Mouse (Mus musculus) olfactory bulb, adult 2 months (tissue): Measurements from ENCODE around the gene Gm17657. TPM values are rescaled to one million over a fixed set of nuclear protein-coding genes. Genes with fewer than 3 reads are reported as not detected.
A peak's percentile ranks its signal among the peaks of the same experiment; 100 is the strongest.

Experiments used
- H3K27ac ChIP-seq: fragments of 200-500 bp; 2 replicates; pipeline ENCODE4 v1.5.1; 2012; ENCODE audit warnings: low read depth, low read length; ENCODE audit not compliant: insufficient read depth
- H3K4me1 ChIP-seq: fragments of 200-500 bp; 2 replicates; pipeline ENCODE4 v1.6.1; 2012; ENCODE audit warnings: low read length; ENCODE audit not compliant: control insufficient read depth, insufficient read depth
- H3K4me3 ChIP-seq: fragments of 200-500 bp; 2 replicates; pipeline ENCODE4 v1.5.1; 2012; ENCODE audit warnings: mild to moderate bottlenecking, low read depth, low read length, moderate library complexity; ENCODE audit not compliant: insufficient read depth
- CTCF ChIP-seq: fragments of 200-500 bp; IDR thresholded peaks from 2 replicates; pipeline ENCODE4 v1.5.1; 2012; ENCODE audit warnings: low read depth, mild to moderate bottlenecking, low read length, moderate library complexity; ENCODE audit not compliant: insufficient read depth
- POLR2A ChIP-seq: fragments of 200-500 bp; IDR thresholded peaks from 2 replicates; pipeline ENCODE4 v1.6.1; 2012; ENCODE audit warnings: mild to moderate bottlenecking, low read depth, low read length, moderate library complexity; ENCODE audit not compliant: insufficient read depth
- WGBS: fragments of 180-500 bp; shearing (Covaris S2); methylation state at CpG from one replicate; pipeline ENCODE4 v1.1.7; 2018; 5-methylcytosine and 5-hydroxymethylcytosine counted together
- polyA plus RNA-seq: library from polyadenylated mRNA; stranded (reverse); fragments of >200 nt; gene quantifications from 2 replicates; pipeline ENCODE4 v1.2.4, GENCODE M21; 2012; ENCODE audit warnings: low replicate concordance; ENCODE audit not compliant: missing spikeins, insufficient read depth, insufficient read length

The Gm17657 gene
- polyA plus RNA-seq, 1 experiment: not detected

DNA sequence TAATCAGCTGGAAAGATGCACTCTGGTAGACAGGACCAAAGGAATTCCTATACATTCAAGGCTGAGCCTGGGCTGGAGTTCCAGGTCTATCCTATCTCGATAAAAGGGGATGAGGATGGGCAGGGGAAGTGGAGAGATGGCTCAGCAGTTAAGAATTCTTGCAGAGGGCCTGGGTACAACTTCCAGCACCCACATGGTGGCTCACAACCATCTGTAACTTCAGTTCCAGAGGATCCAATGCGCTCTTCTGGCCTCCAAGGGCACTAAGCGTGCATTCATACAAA, 52.4 kb downstream of the Gm17657 start:
- Histone ChIP-seq H3K27ac (no peak overlapping the region), H3K4me3 (no peak overlapping the region), H3K4me1 (peaks cover under 1% of the 10 kb centered on the region; the same call in 1 of the 2 replicates)
- WGBS: 96% methylated on average over 3 of the region's 3 CpGs
- TF ChIP-seq POLR2A: no peak
- no peak for TF ChIP-seq CTCF

DNA sequence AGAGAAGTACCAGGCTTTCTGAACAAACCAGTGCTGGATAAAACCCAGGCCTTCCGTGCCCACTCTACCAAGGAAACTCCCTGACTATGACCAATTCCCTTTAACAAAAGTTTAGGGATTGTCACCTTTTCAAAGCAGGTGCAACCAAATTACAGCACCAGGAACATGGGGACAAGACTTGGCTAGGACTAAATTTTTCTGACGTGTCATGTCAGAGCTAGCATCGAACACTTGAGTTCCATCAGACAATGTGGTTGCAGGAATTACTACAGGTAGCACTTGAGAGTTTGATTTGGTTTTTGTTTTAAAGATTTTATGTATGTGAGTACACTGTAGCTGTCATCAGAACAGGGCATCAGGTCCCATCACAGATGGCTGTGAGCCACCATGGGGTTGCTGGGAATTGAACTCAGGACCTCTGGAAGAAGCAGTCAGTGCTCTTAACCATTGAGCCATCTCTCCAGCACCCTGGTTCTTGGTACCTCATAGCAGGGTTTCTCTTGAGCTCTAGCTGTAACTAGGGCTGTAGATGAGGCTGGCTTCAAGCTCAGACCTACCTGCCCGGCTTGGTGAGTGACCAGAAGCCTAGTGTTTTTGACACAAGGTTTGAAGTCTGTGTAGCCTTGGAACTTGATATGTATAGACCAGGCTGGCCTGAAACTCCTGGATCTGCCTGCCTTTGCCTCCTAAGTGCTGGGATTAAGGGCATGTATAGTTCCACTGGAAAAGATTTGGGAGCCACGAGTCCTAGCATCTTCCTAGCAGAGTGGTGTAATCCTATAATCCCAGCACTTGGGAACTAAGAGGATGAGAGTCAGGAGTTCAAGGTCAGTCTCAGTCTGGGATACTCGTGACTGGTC, 53.0 kb downstream of the Gm17657 start:
- TF ChIP-seq POLR2A (no peak), CTCF (no peak)
- Histone ChIP-seq H3K4me3 (no peak overlapping the region), H3K4me1 (peaks cover 6% of the 10 kb centered on the region), H3K27ac (no peak overlapping the region)
- WGBS: 84% methylated on average over 6 of the region's 6 CpGs

DNA sequence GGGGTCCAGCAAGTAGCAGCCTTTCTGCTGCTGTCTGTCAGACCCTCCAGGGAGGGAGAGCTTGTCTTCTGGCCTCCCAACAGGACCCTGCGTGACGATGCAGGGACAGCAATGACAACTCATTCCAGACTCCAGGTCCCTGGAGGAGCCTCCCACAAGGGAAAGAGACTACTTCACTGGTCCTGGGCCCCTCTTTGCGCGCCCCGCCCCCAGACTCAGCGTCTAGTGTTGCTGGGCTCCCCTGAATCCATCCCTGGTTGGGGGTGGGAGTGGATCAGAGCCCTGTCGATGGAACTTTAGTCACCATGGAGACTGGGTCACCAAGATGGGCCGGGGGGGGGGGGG, 54.7 kb downstream of the Gm17657 start:
- TF ChIP-seq CTCF: no peak
- no peak for TF ChIP-seq POLR2A

DNA sequence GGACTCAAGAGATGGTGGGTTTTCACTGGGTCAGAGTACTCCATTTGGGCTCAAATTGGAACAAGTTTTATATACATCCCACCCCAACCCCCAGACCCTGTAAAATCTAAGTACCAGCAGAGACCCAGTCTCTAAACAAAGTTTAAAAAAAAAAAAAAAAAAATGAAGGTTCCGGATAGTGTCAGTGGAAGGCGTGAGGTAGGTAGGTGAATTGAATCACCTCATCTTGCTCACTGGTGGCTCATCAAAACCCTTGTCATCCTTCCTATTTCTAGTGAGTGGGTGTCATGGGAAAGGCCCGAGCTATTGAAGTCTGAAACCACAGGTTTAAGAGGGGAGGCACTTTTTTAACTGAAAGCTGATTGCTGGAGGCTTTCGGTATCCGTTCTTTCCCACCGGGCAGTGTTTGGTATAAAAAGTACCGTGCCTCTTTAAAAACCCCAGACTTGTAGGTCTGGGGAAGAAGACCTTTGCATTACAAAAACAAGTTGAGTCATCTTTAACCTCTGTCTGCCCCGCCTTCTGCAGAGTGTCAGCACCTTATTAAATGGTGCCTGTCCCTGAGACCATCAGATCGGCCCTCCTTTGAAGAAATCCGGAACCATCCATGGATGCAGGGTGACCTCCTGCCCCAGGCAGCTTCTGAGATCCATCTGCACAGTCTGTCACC, 55.2 kb downstream of the Gm17657 start:
- Histone ChIP-seq H3K4me1 (peaks cover 18% of the 10 kb centered on the region), H3K27ac (no peak overlapping the region), H3K4me3 (no peak overlapping the region)
- TF ChIP-seq CTCF (no peak), POLR2A (no peak)
- WGBS: 86% methylated on average over 10 of the region's 10 CpGs

More for the DNA sequence above, 54.7 kb downstream of the Gm17657 start:
- WGBS: 72% methylated on average over 7 of the region's 8 CpGs
- Histone ChIP-seq H3K4me1 (peaks cover 14% of the 10 kb centered on the region), H3K4me3 (no peak overlapping the region), H3K27ac (no peak overlapping the region)

DNA sequence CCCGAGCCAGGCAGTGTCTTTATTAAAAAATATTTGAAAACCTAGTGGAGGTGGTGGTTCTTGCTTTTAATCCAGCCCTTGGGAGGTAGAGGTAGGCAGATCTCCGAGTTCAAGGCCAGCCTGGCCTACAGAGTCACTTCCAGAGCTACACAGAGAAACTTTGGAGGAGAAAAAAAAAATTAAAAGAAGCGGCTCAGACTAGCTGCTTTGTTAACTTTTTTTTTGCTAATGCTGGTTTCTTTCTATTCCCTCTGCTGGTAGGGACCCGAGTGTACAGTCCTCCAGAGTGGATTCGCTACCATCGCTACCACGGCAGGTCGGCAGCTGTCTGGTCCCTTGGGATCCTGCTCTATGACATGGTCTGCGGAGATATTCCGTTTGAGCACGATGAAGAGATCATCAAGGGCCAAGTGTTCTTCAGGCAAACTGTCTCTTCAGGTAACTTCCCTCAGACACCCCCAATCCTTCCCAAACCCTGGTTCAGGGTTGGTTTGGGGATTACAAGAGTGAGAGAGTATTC, 55.9 kb downstream of the Gm17657 start:
- no peak overlapping the region for H3K27ac ChIP-seq
- peaks cover 18% of the 10 kb centered on the region for H3K4me1 ChIP-seq
- TF ChIP-seq CTCF (no peak), POLR2A (no peak)
- WGBS: 76% methylated on average over 11 of the region's 11 CpGs
- H3K4me3 ChIP-seq: no peak overlapping the region

DNA sequence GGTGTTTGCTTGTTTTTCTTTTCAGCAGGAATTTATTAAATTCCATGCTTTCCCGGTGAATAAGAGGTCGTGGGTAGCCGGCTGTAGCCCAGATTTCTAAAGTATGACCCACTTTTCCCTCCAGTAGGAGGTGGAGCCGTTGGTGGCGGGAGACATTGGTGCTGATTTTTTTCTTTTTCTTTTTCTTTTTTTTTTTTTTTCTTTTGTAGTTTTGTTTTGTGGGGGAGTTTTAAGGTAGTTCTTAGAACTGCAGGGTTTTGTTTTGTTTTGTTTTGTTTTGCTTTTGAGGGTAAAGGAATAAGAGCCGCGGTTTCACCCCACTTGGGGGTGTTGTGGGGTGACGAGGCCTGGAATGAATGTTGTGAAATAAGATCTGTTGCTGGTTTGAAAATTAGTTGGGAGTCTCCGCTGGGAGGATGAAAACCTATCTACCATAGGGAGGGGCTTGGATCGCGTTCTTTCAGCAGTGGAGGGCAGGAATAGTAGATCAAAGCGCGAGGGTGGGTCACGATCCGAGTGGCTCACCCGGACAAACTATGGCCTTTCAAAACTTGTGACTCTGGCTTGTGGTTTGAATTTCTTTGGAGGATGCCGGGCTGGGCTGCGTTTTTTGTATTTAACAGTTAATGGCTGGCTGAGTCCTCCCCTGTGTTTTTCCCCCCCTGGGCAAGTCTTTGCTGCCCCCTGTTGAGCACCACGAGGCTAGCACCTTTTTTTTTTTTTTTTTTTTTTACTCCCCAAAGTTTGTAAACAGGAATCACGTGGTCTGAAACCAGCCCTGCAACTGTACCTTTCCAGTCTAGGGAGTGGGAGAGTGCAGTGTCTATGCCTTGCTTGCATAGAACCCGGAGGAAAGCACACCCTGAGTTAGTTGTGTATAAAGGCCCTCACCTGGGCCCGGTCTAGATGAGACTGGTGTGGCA, 56.9 kb downstream of the Gm17657 start:
- TF ChIP-seq POLR2A (no peak), CTCF (no peak)
- Histone ChIP-seq H3K27ac (no peak overlapping the region), H3K4me3 (peak overlapping the region; percentile 57), H3K4me1 (peaks cover 18% of the 10 kb centered on the region)
- 3% methylated on average over 22 of the region's 22 CpGs for WGBS

DNA sequence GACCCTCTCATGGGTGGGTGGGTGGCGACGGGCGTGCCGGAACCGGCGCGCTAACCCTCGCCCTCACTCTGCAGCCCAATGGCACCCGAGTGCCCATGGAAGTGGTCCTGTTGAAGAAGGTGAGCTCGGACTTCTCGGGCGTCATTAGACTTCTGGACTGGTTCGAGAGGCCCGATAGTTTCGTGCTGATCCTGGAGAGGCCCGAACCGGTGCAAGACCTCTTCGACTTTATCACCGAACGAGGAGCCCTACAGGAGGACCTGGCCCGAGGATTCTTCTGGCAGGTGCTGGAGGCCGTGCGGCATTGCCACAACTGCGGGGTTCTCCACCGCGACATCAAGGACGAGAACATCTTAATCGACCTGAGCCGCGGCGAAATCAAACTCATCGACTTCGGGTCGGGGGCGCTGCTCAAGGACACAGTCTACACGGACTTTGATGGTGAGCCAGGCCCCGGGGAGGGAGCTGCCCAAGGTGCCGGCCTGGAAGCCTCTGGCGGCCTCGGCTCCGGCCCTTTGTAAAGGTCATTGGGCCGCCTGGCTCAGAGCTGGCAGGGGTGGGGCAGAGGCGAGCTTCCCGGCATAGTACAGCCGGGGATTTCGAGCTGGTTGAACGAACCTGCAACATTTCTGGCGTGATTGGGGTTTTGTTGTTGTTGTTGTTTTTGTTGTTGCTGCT, 57.7 kb downstream of the Gm17657 start:
- TF ChIP-seq CTCF: no peak
- no peak; the same call in 1 of the 2 replicates for TF ChIP-seq POLR2A
- Histone ChIP-seq H3K4me3 (peak overlapping the region; percentile 57), H3K4me1 (peaks cover 18% of the 10 kb centered on the region), H3K27ac (no peak overlapping the region; the same call in 1 of the 2 replicates)
- WGBS: 1% methylated on average over 48 of the region's 48 CpGs

DNA sequence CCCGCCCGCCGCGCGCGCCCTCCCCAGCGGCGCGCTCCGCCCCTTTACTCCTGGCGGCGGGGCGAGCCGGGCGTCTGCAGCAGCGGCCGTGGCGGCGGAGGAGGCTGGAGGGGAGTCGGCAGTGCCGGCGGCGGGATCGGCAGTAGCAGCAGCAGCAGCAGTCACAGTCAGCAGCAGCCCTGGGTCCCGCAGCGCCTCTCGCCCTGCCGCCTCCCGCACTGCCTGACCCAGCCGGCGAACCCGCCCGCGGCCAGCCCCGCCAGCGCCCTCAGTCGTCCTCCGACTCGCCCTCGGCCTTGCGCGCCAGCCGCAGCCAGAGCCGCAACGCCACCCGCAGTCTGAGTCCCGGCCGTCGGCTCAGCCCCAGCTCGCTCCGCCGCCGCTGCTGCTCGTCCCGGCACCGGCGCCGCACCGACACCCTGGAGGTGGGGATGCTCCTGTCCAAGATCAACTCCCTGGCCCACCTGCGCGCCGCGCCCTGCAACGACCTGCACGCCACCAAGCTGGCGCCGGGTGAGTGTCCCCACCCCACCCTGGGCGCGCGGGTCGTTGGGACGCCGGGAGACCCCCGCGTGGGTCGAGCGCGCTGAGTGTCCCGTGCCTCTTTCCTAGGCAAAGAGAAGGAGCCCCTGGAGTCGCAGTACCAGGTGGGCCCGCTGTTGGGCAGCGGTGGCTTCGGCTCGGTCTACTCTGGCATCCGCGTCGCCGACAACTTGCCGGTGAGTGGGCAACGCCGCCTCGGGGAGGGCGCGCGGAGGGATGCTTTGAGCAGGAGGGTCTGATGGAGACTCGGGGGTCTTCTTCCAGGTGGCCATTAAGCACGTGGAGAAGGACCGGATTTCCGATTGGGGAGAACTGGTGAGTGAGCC, 58.5 kb downstream of the Gm17657 start, which contains the start of gene Pim1:
TSS of gene Pim1 (plus strand) at position 41 of the 869 bp plus-strand sequence.
- peak; percentile 73; the same call in 1 of the 2 replicates for TF ChIP-seq POLR2A
- TF ChIP-seq CTCF: no peak
- peaks cover 18% of the 10 kb centered on the region for H3K4me1 ChIP-seq
- peak within 1 kb of the TSS; percentile 88 for H3K27ac ChIP-seq
- peak within 1 kb of the TSS; percentile 57 for H3K4me3 ChIP-seq
- WGBS: under 1% methylated on average over 80 of the region's 99 CpGs
